Mouse (Mus musculus): ENCODE data around the gene Dnajb12. TPM values are rescaled to one million over a fixed set of nuclear protein-coding genes. Genes with fewer than 3 reads are reported as not detected.

Gene Dnajb12
- polyA plus RNA-seq, 1 experiment from 2014 or later: 27.3 TPM

DNA sequence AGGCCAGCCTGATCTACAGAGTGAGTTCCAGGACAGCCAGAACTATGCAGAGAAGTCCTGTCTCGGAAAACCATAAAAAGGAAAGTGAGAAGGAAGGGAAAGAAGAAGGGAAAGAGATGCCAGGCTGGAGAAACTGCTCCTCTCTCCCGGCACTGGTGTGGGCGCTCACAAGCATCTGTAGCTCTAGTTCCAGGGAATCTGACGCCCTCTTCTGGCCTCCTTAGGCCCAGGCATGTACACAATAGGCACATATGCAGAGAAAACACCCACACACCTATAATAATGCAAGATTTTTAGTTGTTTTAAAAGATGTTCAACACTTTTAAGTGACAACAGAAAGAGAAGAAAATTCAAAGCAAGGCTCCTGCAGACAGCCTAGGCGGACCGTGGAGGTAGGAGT lies 32.9 kb upstream of the Dnajb12 start:
- no peak overlapping the region for H3K4me2 ChIP-seq (ENCODE audit: low read depth)
- H3K27ac ChIP-seq (ENCODE audit: low read depth, low read length): no peak overlapping the region
- DNase-seq (ENCODE audit: low spot score) (no peak), ATAC-seq (ENCODE audit: insufficient read depth, low FRiP score, low TSS enrichment) (no peak)
- no peaks in the 10 kb centered on the region for H3K27me3 ChIP-seq (ENCODE audit: control insufficient read depth, insufficient read depth, low read length)
- no peak overlapping the region for H3K4me3 ChIP-seq (ENCODE audit: low read depth, low read length)
- no peaks in the 10 kb centered on the region for H3K36me3 ChIP-seq (ENCODE audit: control insufficient read depth, insufficient read depth, low read length)
- no peaks in the 10 kb centered on the region for H3K4me1 ChIP-seq (ENCODE audit: control insufficient read depth, insufficient read depth, low read length)
- H3K9ac ChIP-seq (ENCODE audit: low read length): no peak overlapping the region
- no peaks in the 10 kb centered on the region for H3K9me3 ChIP-seq (ENCODE audit: control insufficient read depth, low read length)
- WGBS: 75% methylated on average over 6 of the region's 6 CpGs

DNA sequence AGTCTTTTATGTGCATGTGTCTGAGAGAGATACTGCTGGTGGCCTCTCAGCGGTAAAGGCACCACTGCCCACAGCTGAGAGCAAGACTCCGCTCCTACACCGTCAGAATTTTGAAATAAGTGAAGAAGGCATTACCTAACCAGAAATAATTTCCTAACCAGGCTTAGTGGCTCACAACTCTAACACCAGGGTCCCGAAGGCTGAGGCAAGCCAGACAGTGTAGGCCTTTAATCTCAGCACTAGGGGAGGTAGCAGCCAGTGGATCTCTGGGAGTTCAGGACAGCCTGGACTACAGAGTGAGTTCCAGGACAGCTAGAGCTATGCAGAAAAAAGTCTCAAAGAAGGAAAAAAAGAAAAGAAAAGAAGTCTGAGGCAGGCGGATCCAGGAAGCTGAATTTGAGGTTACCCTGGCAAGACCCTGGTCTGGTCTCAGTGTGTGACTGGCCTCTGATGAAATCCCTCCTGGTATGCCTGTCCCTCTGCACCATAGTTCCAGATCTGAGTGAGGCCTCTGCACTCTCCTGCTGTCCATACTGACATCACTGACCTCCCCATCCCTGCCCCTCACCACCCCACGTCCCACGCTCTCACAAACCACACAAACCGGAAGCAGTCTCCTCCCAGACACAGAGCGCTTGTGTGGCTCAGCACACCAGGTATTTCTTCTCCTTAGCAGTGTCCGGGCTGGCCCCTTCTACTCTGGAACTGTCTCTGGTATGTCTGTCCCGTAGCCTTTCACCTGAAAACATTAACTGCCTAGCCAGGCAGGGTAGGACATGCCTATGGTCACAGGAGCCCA lies 31.1 kb upstream of the Dnajb12 start:
- Histone ChIP-seq H3K4me1 (ENCODE audit: control insufficient read depth, insufficient read depth, low read length) (no peaks in the 10 kb centered on the region), H3K9me3 (ENCODE audit: control insufficient read depth, low read length) (no peaks in the 10 kb centered on the region), H3K9ac (ENCODE audit: low read length) (no peak overlapping the region), H3K27me3 (ENCODE audit: control insufficient read depth, insufficient read depth, low read length) (no peaks in the 10 kb centered on the region), H3K4me3 (ENCODE audit: low read depth, low read length) (no peak overlapping the region), H3K36me3 (ENCODE audit: control insufficient read depth, insufficient read depth, low read length) (no peaks in the 10 kb centered on the region), H3K27ac (ENCODE audit: low read depth, low read length) (no peak overlapping the region), H3K4me2 (ENCODE audit: low read depth) (no peak overlapping the region)
- ATAC-seq (ENCODE audit: insufficient read depth, low FRiP score, low TSS enrichment): no peak
- no peak for DNase-seq (ENCODE audit: low spot score)
- 83% methylated on average over 11 of the region's 11 CpGs for WGBS

DNA sequence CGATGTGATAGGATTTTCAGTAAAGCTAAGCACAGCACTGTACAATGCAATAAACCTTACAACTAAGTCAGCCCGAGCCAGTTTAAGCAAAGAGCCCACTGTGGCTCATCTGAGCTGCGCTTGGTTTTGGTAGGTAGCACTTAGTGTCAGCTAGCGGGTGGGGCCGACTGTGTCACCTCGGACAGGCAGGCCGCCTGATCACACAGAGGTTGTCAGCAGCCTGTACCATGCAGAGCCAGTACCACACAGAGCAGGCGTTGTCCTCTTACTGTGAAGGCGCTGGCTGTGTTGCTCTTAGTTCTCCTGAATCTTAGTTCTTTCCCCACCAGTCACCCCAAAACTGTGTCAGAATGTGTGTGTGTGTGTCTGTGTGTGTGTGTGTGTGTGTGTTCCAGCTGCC lies 30.4 kb upstream of the Dnajb12 start:
- no peak for ATAC-seq (ENCODE audit: insufficient read depth, low FRiP score, low TSS enrichment)

DNA sequence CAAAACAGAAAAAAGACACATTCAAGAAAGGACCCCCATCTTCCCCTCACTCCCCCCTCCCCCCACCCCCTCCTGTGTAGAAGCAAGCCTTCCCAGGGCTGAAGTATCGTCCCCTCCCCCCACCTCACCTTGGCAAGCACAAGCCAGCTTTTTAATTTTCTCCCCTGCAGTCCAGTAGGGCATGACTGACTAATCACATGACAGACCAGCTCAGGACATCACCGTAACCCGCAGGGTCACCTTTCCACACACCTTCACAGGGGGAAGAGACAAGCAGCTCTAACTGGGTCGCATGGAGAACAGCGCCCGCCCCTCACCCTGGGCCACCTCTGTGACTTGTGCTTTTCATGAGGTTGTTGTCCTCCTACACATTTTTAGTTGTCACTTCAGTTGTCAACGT lies 30.0 kb upstream of the Dnajb12 start:
- Histone ChIP-seq H3K4me2 (ENCODE audit: low read depth) (no peak overlapping the region), H3K27ac (ENCODE audit: low read depth, low read length) (no peak overlapping the region), H3K4me3 (ENCODE audit: low read depth, low read length) (no peak overlapping the region), H3K4me1 (ENCODE audit: control insufficient read depth, insufficient read depth, low read length) (no peaks in the 10 kb centered on the region), H3K9ac (ENCODE audit: low read length) (no peak overlapping the region), H3K27me3 (ENCODE audit: control insufficient read depth, insufficient read depth, low read length) (no peaks in the 10 kb centered on the region), H3K9me3 (ENCODE audit: control insufficient read depth, low read length) (no peaks in the 10 kb centered on the region), H3K36me3 (ENCODE audit: control insufficient read depth, insufficient read depth, low read length) (no peaks in the 10 kb centered on the region)
- 90% methylated on average over 7 of the region's 7 CpGs for WGBS
- DNase-seq (ENCODE audit: low spot score) (no peak), ATAC-seq (ENCODE audit: insufficient read depth, low FRiP score, low TSS enrichment) (no peak)

More for the DNA sequence above, 30.4 kb upstream of the Dnajb12 start:
- H3K27ac ChIP-seq (ENCODE audit: low read depth, low read length): no peak overlapping the region
- no peaks in the 10 kb centered on the region for H3K27me3 ChIP-seq (ENCODE audit: control insufficient read depth, insufficient read depth, low read length)
- no peaks in the 10 kb centered on the region for H3K4me1 ChIP-seq (ENCODE audit: control insufficient read depth, insufficient read depth, low read length)
- 70% methylated on average over 9 of the region's 9 CpGs for WGBS
- no peak overlapping the region for H3K4me3 ChIP-seq (ENCODE audit: low read depth, low read length)
- H3K36me3 ChIP-seq (ENCODE audit: control insufficient read depth, insufficient read depth, low read length): no peaks in the 10 kb centered on the region
- H3K4me2 ChIP-seq (ENCODE audit: low read depth): no peak overlapping the region
- H3K9me3 ChIP-seq (ENCODE audit: control insufficient read depth, low read length): no peaks in the 10 kb centered on the region
- no peak for DNase-seq (ENCODE audit: low spot score)
- no peak overlapping the region for H3K9ac ChIP-seq (ENCODE audit: low read length)

GRCm38 (mm10) chr10:59857157-59857556 lies 22.2 kb upstream of the Dnajb12 start:
- WGBS: 76% methylated on average over 5 of the region's 5 CpGs
- Histone ChIP-seq H3K4me1 (ENCODE audit: control insufficient read depth, insufficient read depth, low read length) (no peaks in the 10 kb centered on the region), H3K9ac (ENCODE audit: low read length) (no peak overlapping the region), H3K36me3 (ENCODE audit: control insufficient read depth, insufficient read depth, low read length) (no peaks in the 10 kb centered on the region), H3K4me3 (ENCODE audit: low read depth, low read length) (no peak overlapping the region), H3K27ac (ENCODE audit: low read depth, low read length) (no peak overlapping the region), H3K9me3 (ENCODE audit: control insufficient read depth, low read length) (no peaks in the 10 kb centered on the region), H3K27me3 (ENCODE audit: control insufficient read depth, insufficient read depth, low read length) (no peaks in the 10 kb centered on the region), H3K4me2 (ENCODE audit: low read depth) (no peak overlapping the region)
- DNase-seq (ENCODE audit: low spot score): no peak
- ATAC-seq (ENCODE audit: insufficient read depth, low FRiP score, low TSS enrichment): no peak

- no peaks in the 10 kb centered on the region for H3K36me3 ChIP-seq (ENCODE audit: control insufficient read depth, insufficient read depth, low read length)
- DNase-seq (ENCODE audit: low spot score) (no peak), ATAC-seq (ENCODE audit: insufficient read depth, low FRiP score, low TSS enrichment) (no peak)
- no peak overlapping the region for H3K27ac ChIP-seq (ENCODE audit: low read depth, low read length)
- H3K9ac ChIP-seq (ENCODE audit: low read length): no peak overlapping the region
- H3K4me2 ChIP-seq (ENCODE audit: low read depth): no peak overlapping the region
- 87% methylated on average over 9 of the region's 9 CpGs for WGBS
- no peaks in the 10 kb centered on the region; the same call in none of the 2 replicates for H3K4me1 ChIP-seq (ENCODE audit: control insufficient read depth, insufficient read depth, low read length)
- no peak overlapping the region for H3K4me3 ChIP-seq (ENCODE audit: low read depth, low read length)
- no peaks in the 10 kb centered on the region for H3K9me3 ChIP-seq (ENCODE audit: control insufficient read depth, low read length)
- no peaks in the 10 kb centered on the region for H3K27me3 ChIP-seq (ENCODE audit: control insufficient read depth, insufficient read depth, low read length)
Measured at GRCm38 (mm10) chr10:59860684-59861083, 18.7 kb upstream of the Dnajb12 start.

DNA sequence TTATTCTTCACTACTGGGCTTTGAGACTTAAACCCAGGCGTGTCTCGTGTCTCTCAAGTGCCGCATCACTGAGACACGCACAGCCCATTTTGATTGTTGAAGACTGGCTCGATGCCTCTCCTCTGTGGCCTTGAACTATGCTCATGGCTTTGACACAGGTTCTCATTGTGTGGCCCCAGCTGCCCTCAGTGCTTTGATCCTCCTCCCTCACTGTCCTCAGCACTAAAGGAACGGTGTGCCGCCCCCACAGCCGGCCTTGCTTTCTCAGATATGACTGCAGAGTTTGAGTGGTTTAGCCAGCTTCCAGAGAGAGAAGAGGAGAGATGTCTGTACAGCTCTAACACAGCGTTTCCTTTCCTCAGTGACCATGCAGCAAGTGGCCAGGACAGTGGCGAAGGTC lies 18.2 kb upstream of the Dnajb12 start:
- DNase-seq (ENCODE audit: low spot score) (no peak), ATAC-seq (ENCODE audit: insufficient read depth, low FRiP score, low TSS enrichment) (no peak)
- Histone ChIP-seq H3K9me3 (ENCODE audit: control insufficient read depth, low read length) (no peaks in the 10 kb centered on the region), H3K9ac (ENCODE audit: low read length) (no peak overlapping the region), H3K36me3 (ENCODE audit: control insufficient read depth, insufficient read depth, low read length) (no peaks in the 10 kb centered on the region), H3K4me2 (ENCODE audit: low read depth) (no peak overlapping the region), H3K27me3 (ENCODE audit: control insufficient read depth, insufficient read depth, low read length) (no peaks in the 10 kb centered on the region), H3K27ac (ENCODE audit: low read depth, low read length) (no peak overlapping the region), H3K4me3 (ENCODE audit: low read depth, low read length) (no peak overlapping the region), H3K4me1 (ENCODE audit: control insufficient read depth, insufficient read depth, low read length) (no peaks in the 10 kb centered on the region; the same call in none of the 2 replicates)
- WGBS: 88% methylated on average over 10 of the region's 10 CpGs

- DNase-seq (ENCODE audit: low spot score) (no peak), ATAC-seq (ENCODE audit: insufficient read depth, low FRiP score, low TSS enrichment) (no peak)
- H3K4me2 ChIP-seq (ENCODE audit: low read depth): no peak overlapping the region
- no peak overlapping the region for H3K4me3 ChIP-seq (ENCODE audit: low read depth, low read length)
- H3K9ac ChIP-seq (ENCODE audit: low read length): no peak overlapping the region
- H3K27me3 ChIP-seq (ENCODE audit: control insufficient read depth, insufficient read depth, low read length): no peaks in the 10 kb centered on the region
- H3K27ac ChIP-seq (ENCODE audit: low read depth, low read length): no peak overlapping the region
- H3K9me3 ChIP-seq (ENCODE audit: control insufficient read depth, low read length): no peaks in the 10 kb centered on the region
- 89% methylated on average over 6 of the region's 6 CpGs for WGBS
- H3K4me1 ChIP-seq (ENCODE audit: control insufficient read depth, insufficient read depth, low read length): no peaks in the 10 kb centered on the region; the same call in none of the 2 replicates
- H3K36me3 ChIP-seq (ENCODE audit: control insufficient read depth, insufficient read depth, low read length): no peaks in the 10 kb centered on the region
Measured at GRCm38 (mm10) chr10:59862816-59863440, 16.4 kb upstream of the Dnajb12 start.

DNA sequence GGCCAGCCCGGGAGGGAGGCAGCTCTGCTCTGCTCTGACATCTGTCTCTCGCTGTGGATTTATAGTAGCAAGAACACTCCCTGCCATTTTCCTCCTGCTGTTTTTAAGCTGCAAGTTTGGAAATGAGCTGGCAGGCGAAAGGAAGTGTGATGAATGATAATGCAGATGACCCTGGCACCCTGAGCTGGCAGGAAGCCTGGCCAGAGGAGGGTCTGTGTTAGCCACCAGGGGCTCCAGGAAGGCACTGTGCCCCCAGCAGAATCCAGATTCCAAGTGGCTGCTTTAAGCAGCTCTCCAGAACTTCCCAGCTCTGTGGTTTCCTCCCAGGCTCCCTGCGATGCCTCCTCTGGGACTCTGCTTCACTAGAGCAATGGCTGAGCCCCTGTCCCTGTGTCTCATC lies 15.7 kb upstream of the Dnajb12 start:
- Histone ChIP-seq H3K27me3 (ENCODE audit: control insufficient read depth, insufficient read depth, low read length) (no peaks in the 10 kb centered on the region), H3K36me3 (ENCODE audit: control insufficient read depth, insufficient read depth, low read length) (no peaks in the 10 kb centered on the region), H3K9me3 (ENCODE audit: control insufficient read depth, low read length) (no peaks in the 10 kb centered on the region), H3K4me2 (ENCODE audit: low read depth) (no peak overlapping the region), H3K4me1 (ENCODE audit: control insufficient read depth, insufficient read depth, low read length) (no peaks in the 10 kb centered on the region; the same call in none of the 2 replicates), H3K27ac (ENCODE audit: low read depth, low read length) (no peak overlapping the region), H3K4me3 (ENCODE audit: low read depth, low read length) (no peak overlapping the region), H3K9ac (ENCODE audit: low read length) (no peak overlapping the region)
- no peak for DNase-seq (ENCODE audit: low spot score)
- 38% methylated on average over 4 of the region's 4 CpGs for WGBS
- ATAC-seq (ENCODE audit: insufficient read depth, low FRiP score, low TSS enrichment): no peak; the same call in 1 of the 2 replicates

Measured in neural tube, embryonic 11.5 days (tissue).